Mouse (Mus musculus) E14TG2a.4 (cell line): ENCODE measurements around the gene Tmem205.

Source experiments
- CTCF ChIP-seq: conservative IDR thresholded peaks from 2 replicates; pipeline ENCODE4 v1.5.1; 2014; ENCODE audit warnings: low read length
- POU5F1 ChIP-seq: IDR thresholded peaks from 2 replicates; pipeline ENCODE4 v1.6.1; 2014; ENCODE audit warnings: low read length, borderline replicate concordance

DNA sequence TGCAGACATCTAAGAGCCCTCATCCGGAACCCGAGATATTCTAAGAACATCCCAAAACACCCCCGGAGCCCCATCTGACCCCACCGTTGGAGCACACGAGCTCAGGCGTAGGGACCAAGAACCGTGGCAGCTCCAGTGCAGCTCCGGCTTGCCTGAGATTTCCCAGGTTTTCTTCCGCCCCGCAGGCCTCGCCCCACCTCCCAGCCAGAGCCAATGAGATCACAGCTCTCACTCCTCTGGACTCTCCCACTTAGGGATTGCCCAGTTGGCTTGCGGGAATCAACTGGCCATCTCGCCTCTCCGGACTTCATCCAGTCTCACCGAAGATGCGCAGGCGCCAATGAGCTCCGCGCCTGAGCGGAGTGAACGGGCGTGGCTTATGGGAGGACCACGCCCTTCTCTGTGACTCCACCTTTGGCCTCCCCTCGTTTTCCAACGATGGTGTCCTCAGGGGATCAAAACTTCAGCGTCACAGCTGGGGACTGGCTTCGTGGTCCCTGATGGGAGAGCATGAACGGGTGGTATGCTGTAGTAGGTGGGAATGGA is at the start of gene Tmem205, which contains the start of gene Ccdc159:
- TF ChIP-seq CTCF = no peak
- TF ChIP-seq POU5F1 = no peak
